Mouse (Mus musculus): Measurements from ENCODE around the gene Wdtc1. TPM values are rescaled to one million over a fixed set of nuclear protein-coding genes. Genes with fewer than 3 reads are reported as not detected.
A peak's percentile ranks its signal among the peaks of the same experiment; 100 is the strongest.

Gene Wdtc1
- total and polyA plus RNA-seq, 3 experiments, result 13.2 to 35.3 TPM; not detected in 1

DNA sequence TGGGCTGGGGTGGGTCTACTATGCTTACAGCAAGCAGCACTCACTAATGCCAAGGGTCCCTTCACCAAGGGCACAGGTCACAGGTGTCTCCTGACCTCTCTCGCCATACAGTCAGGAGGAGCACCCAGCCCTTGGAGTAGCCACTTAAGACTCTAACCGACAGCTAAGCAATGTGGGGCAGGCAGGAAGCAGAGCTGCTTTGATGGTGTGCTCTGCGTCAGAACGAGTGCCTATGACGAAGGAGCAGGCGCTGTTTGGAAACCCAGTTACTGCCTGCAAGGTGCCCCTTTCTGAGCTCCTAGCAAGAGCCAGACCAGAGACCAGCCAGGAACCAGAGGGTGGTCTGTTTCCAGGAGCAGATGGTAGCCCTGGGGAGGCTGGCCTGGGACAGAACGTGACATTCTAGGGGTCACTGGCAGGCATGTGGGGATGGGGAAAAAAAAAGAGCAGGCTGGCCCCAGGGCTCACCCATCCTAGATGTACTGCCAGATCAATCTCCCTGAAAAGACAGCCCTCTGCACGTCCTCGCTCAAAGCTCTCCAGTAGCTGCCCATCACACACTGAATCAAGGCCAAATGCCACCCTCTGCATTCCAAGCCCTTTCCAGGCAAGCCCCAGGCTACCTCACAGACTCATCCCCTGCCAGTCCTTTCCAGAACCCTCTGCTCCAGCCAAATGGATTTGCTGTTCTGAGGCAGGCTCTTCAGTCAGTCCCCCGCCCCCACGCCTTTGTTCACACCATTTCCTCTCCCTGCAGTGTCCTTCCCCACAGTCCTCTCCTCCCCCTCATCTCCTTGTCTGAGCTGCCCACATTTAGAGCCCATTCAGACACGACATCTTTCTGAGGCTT lies 54.5 kb downstream of the Wdtc1 start:
- H3K79me2 ChIP-seq (ENCODE audit: control insufficient read depth, insufficient read depth, low read length, poor library complexity), result no peaks in the 10 kb centered on the region
- TF ChIP-seq ELF1 (IDR thresholded peaks at IDR 0.05; ENCODE audit: low read depth, low read length) (no peak), E2F4 (IDR thresholded peaks at IDR 0.05; ENCODE audit: borderline replicate concordance, low read depth, low read length) (no peak), ZKSCAN1 (IDR thresholded peaks at IDR 0.05; ENCODE audit: low read depth, low read length) (no peak), ETS1 (IDR thresholded peaks at IDR 0.05; ENCODE audit: low read depth, low read length) (no peak), RCOR1 (IDR thresholded peaks at IDR 0.05; ENCODE audit: low read depth, low read length) (no peak), KAT2A (conservative IDR thresholded peaks at IDR 0.05; ENCODE audit: low read depth, low read length) (no peak), BHLHE40 (IDR thresholded peaks at IDR 0.05; ENCODE audit: borderline replicate concordance, low read depth, low read length) (no peak), HCFC1 (IDR thresholded peaks at IDR 0.05; ENCODE audit: low read depth, low read length) (no peak), JUND (IDR thresholded peaks at IDR 0.05; ENCODE audit: low read depth, low read length) (no peak), ZC3H11A (IDR thresholded peaks at IDR 0.05; ENCODE audit: low read depth, low read length) (no peak), POLR2A (IDR thresholded peaks at IDR 0.05; ENCODE audit: control insufficient read depth in 1 of 2, insufficient read depth in 1 of 2, low read depth in 1 of 2, low read length in 2 of 2, poor library complexity in 1 of 2) (no peak), SMC3 (IDR thresholded peaks at IDR 0.05; ENCODE audit: low read depth, low read length) (no peak), CHD2 (IDR thresholded peaks at IDR 0.05; ENCODE audit: low read length) (no peak), USF1 (IDR thresholded peaks at IDR 0.05; ENCODE audit: low read depth, low read length) (no peak), GATA1 (IDR thresholded peaks at IDR 0.05; ENCODE audit: low read depth, low read length) (no peak), UBTF (IDR thresholded peaks at IDR 0.05; ENCODE audit: borderline replicate concordance, insufficient read depth, low read depth, low read length) (no peak), TBP (IDR thresholded peaks at IDR 0.05; ENCODE audit: low read depth, low read length) (no peak)
- no peak overlapping the region for H3K27ac ChIP-seq (ENCODE audit: control insufficient read depth, low read depth, low read length)
- no peaks in the 10 kb centered on the region for H3K9me3 ChIP-seq (replicated peaks; ENCODE audit: insufficient read depth, low read length)
- no peak for DNase-seq (ENCODE audit: low read depth, low spot score)
- H3K4me1 ChIP-seq (ENCODE audit: control insufficient read depth in 1 of 2, insufficient read depth in 2 of 2, low read length in 2 of 2), result no peaks in the 10 kb centered on the region
- no peak overlapping the region for H3K9ac ChIP-seq (ENCODE audit: control insufficient read depth, low read depth, low read length, poor library complexity, severe bottlenecking)
- H3K27me3 ChIP-seq (ENCODE audit: control insufficient read depth in 1 of 2, insufficient read depth in 2 of 2, low read length in 2 of 2), result no peaks in the 10 kb centered on the region
- H3K36me3 ChIP-seq (ENCODE audit: control insufficient read depth in 1 of 2, insufficient read depth in 2 of 2, low read length in 2 of 2), result no peaks in the 10 kb centered on the region; a peak in 1 of 4 replicates
- H3K4me3 ChIP-seq (ENCODE audit: control insufficient read depth in 1 of 2, insufficient read depth in 1 of 2, low read depth in 2 of 2, low read length in 2 of 2), result no peak overlapping the region

DNA sequence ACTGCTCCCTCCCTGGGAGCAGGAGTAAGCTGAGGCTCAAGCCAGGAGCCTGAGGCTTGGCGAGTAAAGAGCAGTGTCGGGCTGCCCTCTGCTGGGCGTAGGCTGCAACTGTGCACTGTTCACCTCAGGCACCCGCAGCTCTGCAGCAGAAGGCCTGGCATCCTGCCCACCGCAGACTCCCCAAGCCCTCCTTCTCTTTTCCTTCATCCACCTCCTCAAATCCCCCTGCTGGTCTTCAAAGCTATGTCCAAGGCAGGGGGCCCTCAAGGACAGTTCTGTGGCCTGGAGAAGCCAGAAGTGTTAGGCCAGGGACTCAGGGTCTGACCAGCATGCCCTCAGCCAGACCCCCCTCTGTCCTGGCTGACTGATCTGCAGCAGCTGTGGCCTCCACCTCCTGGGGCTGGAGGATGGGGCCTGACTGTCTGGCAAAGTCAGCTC lies 55.5 kb downstream of the Wdtc1 start:
- peak; percentile 77 for DNase-seq (ENCODE audit: low read depth, low spot score)
- Histone ChIP-seq H3K4me1 (ENCODE audit: control insufficient read depth in 1 of 2, insufficient read depth in 2 of 2, low read length in 2 of 2) (no peaks in the 10 kb centered on the region), H3K27ac (ENCODE audit: control insufficient read depth, low read depth, low read length) (no peak overlapping the region), H3K4me3 (ENCODE audit: control insufficient read depth in 1 of 2, insufficient read depth in 1 of 2, low read depth in 2 of 2, low read length in 2 of 2) (no peak overlapping the region), H3K27me3 (ENCODE audit: control insufficient read depth in 1 of 2, insufficient read depth in 2 of 2, low read length in 2 of 2) (no peaks in the 10 kb centered on the region), H3K9ac (ENCODE audit: control insufficient read depth, low read depth, low read length, poor library complexity, severe bottlenecking) (no peak overlapping the region), H3K9me3 (replicated peaks; ENCODE audit: insufficient read depth, low read length) (no peaks in the 10 kb centered on the region), H3K79me2 (ENCODE audit: control insufficient read depth, insufficient read depth, low read length, poor library complexity) (no peaks in the 10 kb centered on the region), H3K36me3 (ENCODE audit: control insufficient read depth in 1 of 2, insufficient read depth in 2 of 2, low read length in 2 of 2) (no peaks in the 10 kb centered on the region; a peak in 1 of 4 replicates)
- TF ChIP-seq TAL1 (IDR thresholded peaks at IDR 0.05; ENCODE audit: low read length) (no peak), CHD2 (IDR thresholded peaks at IDR 0.05; ENCODE audit: low read length) (no peak), SMC3 (IDR thresholded peaks at IDR 0.05; ENCODE audit: low read depth, low read length) (peak; percentile 98), HCFC1 (IDR thresholded peaks at IDR 0.05; ENCODE audit: low read depth, low read length) (no peak), RAD21 (IDR thresholded peaks at IDR 0.05; ENCODE audit: low read depth, low read length) (peak; percentile 94), MYC (IDR thresholded peaks at IDR 0.05; ENCODE audit: low read depth, low read length) (0 out of 2 replicates have a peak, but pooled peaks have one; percentile 17), JUND (IDR thresholded peaks at IDR 0.05; ENCODE audit: low read depth, low read length) (no peak), ZC3H11A (IDR thresholded peaks at IDR 0.05; ENCODE audit: low read depth, low read length) (peak; percentile 94), SIN3A (IDR thresholded peaks at IDR 0.05; ENCODE audit: low read length) (peak; percentile 53; the same call in 1 of the 2 replicates), ZNF384 (IDR thresholded peaks at IDR 0.05; ENCODE audit: low read depth, low read length) (0 out of 2 replicates have a peak, but pooled peaks have one; percentile 17), CTCF (IDR thresholded peaks at IDR 0.05 in 2 of 3, conservative IDR thresholded peaks at IDR 0.05 in 1 of 3; ENCODE audit: control insufficient read depth in 1 of 3, insufficient read depth in 1 of 3, low read depth in 2 of 3, low read length in 3 of 3, poor library complexity in 1 of 3, severe bottlenecking in 1 of 3) (peak; percentile 87 to 94 (median 90))

All from MEL (cell line).